Mouse (Mus musculus): ENCODE measurements at regions not wholly inside any gene's neighbourhood (a gene's known extent, or its start where the extent isn't known, plus 50 kb on each side); places are given as distances from the start of the nearest gene placed in this dataset.

- no peak for TF ChIP-seq FLI1 (IDR thresholded peaks at IDR 0.05; ENCODE audit: low read length)
- TF ChIP-seq GATA1 (IDR thresholded peaks at IDR 0.05; ENCODE audit: borderline replicate concordance, low read length), result no peak
Measured at GRCm38 (mm10) chr3:52406778-52407318, 138.7 kb downstream of the Foxo1 start.

All from megakaryocyte, embryonic 14.5 days (primary cell).